Mouse (Mus musculus) midbrain, embryonic 14.5 days (tissue): ENCODE measurements around the gene Srpr. TPM values are rescaled to one million over a fixed set of nuclear protein-coding genes. Genes with fewer than 3 reads are reported as not detected.

Source experiments
- polyA plus RNA-seq: library from polyadenylated mRNA; unstranded; fragments of >200 nt; fragmentation: Nextera tagmentation; extraction: Ambion mirVana; gene quantifications from 2 replicates; pipeline ENCODE4 v1.2.1, GENCODE M21; 2014

Gene Srpr
- polyA plus RNA-seq, 1 experiment from 2014 or later, result 72.5 TPM

Other genes starting within 250 kb of the Srpr start
- 11.1 and 12.5 TPM in 2 replicates for gene St3gal4, start 80.9 kb upstream of the Srpr start, polyA plus RNA-seq
- gene Dcps, start 24.1 kb upstream of the Srpr start, polyA plus RNA-seq, result 74.6 and 81.0 TPM in 2 replicates
- 4.0 and 6.3 TPM in 2 replicates for gene Tirap, start 116 bp downstream of the Srpr start, polyA plus RNA-seq
- 32.9 and 40.6 TPM in 2 replicates for gene Foxred1, start 10.9 kb downstream of the Srpr start, polyA plus RNA-seq
- gene Fam118b, start 67.6 kb downstream of the Srpr start, polyA plus RNA-seq, result 65.1 and 68.3 TPM in 2 replicates
- gene Rpusd4, start 67.7 kb downstream of the Srpr start, polyA plus RNA-seq, result 18.1 and 19.4 TPM in 2 replicates
- 3.5 and 6.4 TPM in 2 replicates for gene Cdon, start 221.0 kb downstream of the Srpr start, polyA plus RNA-seq